Mouse (Mus musculus) megakaryocyte, embryonic 14.5 days (primary cell): ENCODE results near the gene Nfic. TPM values are rescaled to one million over a fixed set of nuclear protein-coding genes. Genes with fewer than 3 reads are reported as not detected.
A peak's percentile ranks its signal among the peaks of the same experiment; 100 is the strongest.

ENCODE experiments used
- H3K27me3 ChIP-seq: replicated peaks from 2 replicates; pipeline ENCODE3; 2012; ENCODE audit warnings: inconsistent platforms
- H3K36me3 ChIP-seq: replicated peaks from 2 replicates; pipeline ENCODE3; 2012; ENCODE audit warnings: low read length, inconsistent platforms, mixed read lengths
- H3K4me1 ChIP-seq: 2 replicates; pipeline ENCODE4 v1.6.1; 2012; ENCODE audit warnings: inconsistent platforms
- H3K4me3 ChIP-seq: replicated peaks from 2 replicates; pipeline ENCODE3; 2012; ENCODE audit warnings: moderate library complexity, mild to moderate bottlenecking, inconsistent platforms
- H3K9me3 ChIP-seq: 2 replicates; pipeline ENCODE4 v1.6.1; 2012; ENCODE audit warnings: inconsistent platforms
- FLI1 ChIP-seq: IDR thresholded peaks from 2 replicates; pipeline ENCODE4 v1.6.1; 2012; ENCODE audit warnings: low read length, inconsistent platforms, mixed read lengths
- GATA1 ChIP-seq: IDR thresholded peaks from 3 replicates; pipeline ENCODE4 v1.6.1; 2012; ENCODE audit warnings: mixed read lengths, low read length, inconsistent platforms, borderline replicate concordance
- polyA plus RNA-seq: library from polyadenylated mRNA; stranded (reverse); fragments of >175 nt; gene quantifications from 2 replicates; pipeline ENCODE4 v1.2.3, GENCODE M21; 2012; ENCODE audit warnings: low replicate concordance; ENCODE audit not compliant: insufficient read depth

Nfic gene
- polyA plus RNA-seq, 1 experiment: 184 TPM

GRCm38 (mm10) chr10:81400371-81401204 lies 54.8 kb downstream of the Nfic start:
- peaks cover 1% of the 10 kb centered on the region for H3K27me3 ChIP-seq
- H3K4me3 ChIP-seq: no peak overlapping the region
- H3K9me3 ChIP-seq: no peaks in the 10 kb centered on the region
- no peak for TF ChIP-seq GATA1
- TF ChIP-seq FLI1: no peak
- H3K36me3 ChIP-seq: peaks cover 87% of the 10 kb centered on the region
- H3K4me1 ChIP-seq: peaks cover 57% of the 10 kb centered on the region

- H3K36me3 ChIP-seq: peaks cover 82% of the 10 kb centered on the region
- H3K4me1 ChIP-seq: peaks cover 55% of the 10 kb centered on the region
- H3K27me3 ChIP-seq: peaks cover 2% of the 10 kb centered on the region
- H3K4me3 ChIP-seq: no peak overlapping the region
- no peaks in the 10 kb centered on the region for H3K9me3 ChIP-seq
- TF ChIP-seq FLI1: no peak
- no peak for TF ChIP-seq GATA1
Observed at GRCm38 (mm10) chr10:81399798-81400308, 55.6 kb downstream of the Nfic start.

GRCm38 (mm10) chr10:81399296-81399695 lies 56.1 kb downstream of the Nfic start:
- Histone ChIP-seq H3K9me3 (no peaks in the 10 kb centered on the region), H3K4me1 (peaks cover 55% of the 10 kb centered on the region), H3K36me3 (peaks cover 76% of the 10 kb centered on the region), H3K4me3 (no peak overlapping the region), H3K27me3 (peaks cover 5% of the 10 kb centered on the region)
- TF ChIP-seq GATA1: no peak
- TF ChIP-seq FLI1: no peak

- no peaks in the 10 kb centered on the region for H3K9me3 ChIP-seq
- no peak overlapping the region for H3K4me3 ChIP-seq
- H3K4me1 ChIP-seq: peaks cover 53% of the 10 kb centered on the region
- peaks cover 5% of the 10 kb centered on the region for H3K27me3 ChIP-seq
- peaks cover 57% of the 10 kb centered on the region for H3K36me3 ChIP-seq
- no peak for TF ChIP-seq GATA1
- no peak for TF ChIP-seq FLI1
Observed at GRCm38 (mm10) chr10:81396749-81397148, 58.7 kb downstream of the Nfic start.

- Histone ChIP-seq H3K4me3 (no peak overlapping the region), H3K27me3 (peaks cover 5% of the 10 kb centered on the region), H3K36me3 (peaks cover 53% of the 10 kb centered on the region), H3K4me1 (peaks cover 45% of the 10 kb centered on the region), H3K9me3 (no peaks in the 10 kb centered on the region)
- no peak for TF ChIP-seq GATA1
- TF ChIP-seq FLI1: no peak
Observed at GRCm38 (mm10) chr10:81395865-81396264, 59.6 kb downstream of the Nfic start.

GRCm38 (mm10) chr10:81395127-81395526 lies 60.3 kb downstream of the Nfic start:
- peaks cover 47% of the 10 kb centered on the region for H3K4me1 ChIP-seq
- no peak for TF ChIP-seq GATA1
- TF ChIP-seq FLI1: no peak
- H3K36me3 ChIP-seq: peaks cover 53% of the 10 kb centered on the region
- H3K4me3 ChIP-seq: no peak overlapping the region
- H3K9me3 ChIP-seq: no peaks in the 10 kb centered on the region
- peaks cover 5% of the 10 kb centered on the region for H3K27me3 ChIP-seq

GRCm38 (mm10) chr10:81393456-81394063 lies 61.9 kb downstream of the Nfic start:
- H3K4me3 ChIP-seq: peak overlapping the region; percentile 87
- H3K27me3 ChIP-seq: peaks cover 5% of the 10 kb centered on the region
- peaks cover 51% of the 10 kb centered on the region for H3K36me3 ChIP-seq
- TF ChIP-seq FLI1: no peak
- TF ChIP-seq GATA1: no peak
- no peaks in the 10 kb centered on the region for H3K9me3 ChIP-seq
- H3K4me1 ChIP-seq: peaks cover 56% of the 10 kb centered on the region

GRCm38 (mm10) chr10:81392781-81393185 lies 62.7 kb downstream of the Nfic start, which contains the start of gene Smim24:
Smim24 (plus strand) TSS chr10:81393051.
- H3K36me3 ChIP-seq: peaks cover 52% of the 10 kb centered on the region
- H3K4me3 ChIP-seq: peak within 1 kb of the TSS; percentile 87
- peaks cover 60% of the 10 kb centered on the region for H3K4me1 ChIP-seq
- H3K9me3 ChIP-seq: no peaks in the 10 kb centered on the region
- H3K27me3 ChIP-seq: peaks cover 5% of the 10 kb centered on the region
- TF ChIP-seq FLI1 (no peak), GATA1 (no peak)

- no peaks in the 10 kb centered on the region for H3K9me3 ChIP-seq
- TF ChIP-seq FLI1 (no peak), GATA1 (no peak)
- peak overlapping the region; percentile 14 for H3K4me3 ChIP-seq
- peaks cover 65% of the 10 kb centered on the region for H3K4me1 ChIP-seq
- peaks cover 52% of the 10 kb centered on the region for H3K36me3 ChIP-seq
- peaks cover 5% of the 10 kb centered on the region for H3K27me3 ChIP-seq
Observed at GRCm38 (mm10) chr10:81392270-81392669, 63.2 kb downstream of the Nfic start.

GRCm38 (mm10) chr10:81390678-81390965 lies 64.8 kb downstream of the Nfic start:
- Histone ChIP-seq H3K4me3 (no peak overlapping the region), H3K36me3 (peaks cover 55% of the 10 kb centered on the region), H3K9me3 (no peaks in the 10 kb centered on the region), H3K27me3 (peaks cover 4% of the 10 kb centered on the region), H3K4me1 (peaks cover 76% of the 10 kb centered on the region)
- TF ChIP-seq FLI1: no peak
- TF ChIP-seq GATA1: no peak
